Mouse (Mus musculus) layer of hippocampus, postnatal 36 days (tissue): ENCODE measurements at regions not wholly inside any gene's neighbourhood (a gene's known extent, or its start where the extent isn't known, plus 50 kb on each side); places are given as distances from the start of the nearest gene placed in this dataset.
A peak's percentile ranks its signal among the peaks of the same experiment; 100 is the strongest.

Experiments used
- DNase-seq, 2 experiments: peaks; one replicate each; pipeline ENCODE4 v3.0.0; 2022

- no peak for DNase-seq
Measured at GRCm38 (mm10) chr12:17113465-17114177, 63.1 kb downstream of the Kcnf1 start.

- no peak for DNase-seq
Measured at GRCm38 (mm10) chr12:17112781-17113464, 63.8 kb downstream of the Kcnf1 start.

GRCm38 (mm10) chr12:17106220-17106619 lies 70.5 kb downstream of the Kcnf1 start:
- DNase-seq, result no peak

- no peak for DNase-seq
Measured at GRCm38 (mm10) chr12:17105057-17105712, 71.5 kb downstream of the Kcnf1 start.

- DNase-seq, result no peak
Measured at GRCm38 (mm10) chr12:17101842-17102241, 74.8 kb downstream of the Kcnf1 start.

GRCm38 (mm10) chr12:17097800-17098271 lies 78.9 kb downstream of the Kcnf1 start:
- peak; percentile 30 to 37 for DNase-seq

GRCm38 (mm10) chr12:17094758-17095157 lies 81.9 kb downstream of the Kcnf1 start:
- DNase-seq, result no peak

GRCm38 (mm10) chr12:17093772-17094171 lies 82.2 kb upstream of the 2410004P03Rik start:
- DNase-seq, result no peak

- DNase-seq, result peak; percentile 56 to 58
Measured at GRCm38 (mm10) chr12:17091058-17091457, 79.5 kb upstream of the 2410004P03Rik start.

GRCm38 (mm10) chr12:17089710-17090339 lies 78.3 kb upstream of the 2410004P03Rik start:
- DNase-seq, result no peak

GRCm38 (mm10) chr12:17087388-17087787 lies 75.9 kb upstream of the 2410004P03Rik start:
- DNase-seq, result no peak

- DNase-seq, result no peak
Measured at GRCm38 (mm10) chr12:17085209-17085574, 73.7 kb upstream of the 2410004P03Rik start.

- DNase-seq, result no peak
Measured at GRCm38 (mm10) chr12:17084499-17085208, 73.1 kb upstream of the 2410004P03Rik start.

- DNase-seq, result no peak
Measured at GRCm38 (mm10) chr12:17071691-17072454, 60.3 kb upstream of the 2410004P03Rik start.

GRCm38 (mm10) chr12:17069808-17070207 lies 58.3 kb upstream of the 2410004P03Rik start:
- DNase-seq, result peak; percentile 74 to 80

- DNase-seq, result no peak
Measured at GRCm38 (mm10) chr12:17069161-17069560, 57.6 kb upstream of the 2410004P03Rik start.

GRCm38 (mm10) chr12:17063920-17064319 lies 52.4 kb upstream of the 2410004P03Rik start:
- peak in 1 of 2 experiments; percentile 23 for DNase-seq
